Mouse (Mus musculus) CD4-positive, CD25-positive, alpha-beta regulatory T cell, adult 9 weeks (primary cell): ENCODE measurements around the gene Nbea. TPM values are rescaled to one million over a fixed set of nuclear protein-coding genes. Genes with fewer than 3 reads are reported as not detected.

Source experiments
- polyA plus RNA-seq: library from polyadenylated mRNA; unstranded; fragments of 100-300 nt; shearing (Covaris generic); gene quantifications from one replicate; pipeline ENCODE4 v1.2.1, GENCODE M21; 2017

Gene Nbea
- 0.56 TPM for polyA plus RNA-seq

GRCm38 (mm10) chr3:56183159-56184133 is at the start of gene Nbea:
TSS of gene Nbea (minus strand) at chr3:56183701.

GRCm38 (mm10) chr3:55782056-55782687 is 401.3 kb downstream of the Nbea start, which contains the start of gene Mab21l1:
TSS of gene Mab21l1 (plus strand) at chr3:55782510.

